Mouse (Mus musculus): ENCODE results near the gene Cdk5r1. TPM values are rescaled to one million over a fixed set of nuclear protein-coding genes. Genes with fewer than 3 reads are reported as not detected.

The Cdk5r1 gene
- total and polyA plus RNA-seq, 3 experiments: 1.1 to 1.2 TPM; not detected in 1

GRCm38 (mm10) chr11:80482347-80482746 is 5.5 kb downstream of the Cdk5r1 start:
- DNase-seq (ENCODE audit: low read depth, low spot score): no peak
- Histone ChIP-seq H3K27ac (ENCODE audit: control insufficient read depth, low read depth, low read length) (no peak overlapping the region), H3K36me3 (ENCODE audit: control insufficient read depth in 1 of 2, insufficient read depth in 2 of 2, low read length in 2 of 2) (peaks cover 0 to 2% of the 10 kb centered on the region in 2 experiments; a peak in 1 of 4 replicates), H3K4me1 (ENCODE audit: control insufficient read depth in 1 of 2, insufficient read depth in 2 of 2, low read length in 2 of 2) (peaks cover 0 to 8% of the 10 kb centered on the region in 2 experiments; a peak in 1 of 4 replicates), H3K9me3 (replicated peaks; ENCODE audit: insufficient read depth, low read length) (no peaks in the 10 kb centered on the region), H3K27me3 (ENCODE audit: control insufficient read depth in 1 of 2, insufficient read depth in 2 of 2, low read length in 2 of 2) (no peaks in the 10 kb centered on the region), H3K4me3 (ENCODE audit: control insufficient read depth in 1 of 2, insufficient read depth in 1 of 2, low read depth in 2 of 2, low read length in 2 of 2) (no peak overlapping the region), H3K9ac (ENCODE audit: control insufficient read depth, low read depth, low read length, poor library complexity, severe bottlenecking) (no peak overlapping the region), H3K79me2 (ENCODE audit: control insufficient read depth, insufficient read depth, low read length, poor library complexity) (no peaks in the 10 kb centered on the region)
- no peak for TF ChIP-seq TBP (IDR thresholded peaks at IDR 0.05; ENCODE audit: low read depth, low read length)

GRCm38 (mm10) chr11:80482921-80483320 is 6.1 kb downstream of the Cdk5r1 start:
- Histone ChIP-seq H3K36me3 (ENCODE audit: control insufficient read depth in 1 of 2, insufficient read depth in 2 of 2, low read length in 2 of 2) (peaks cover 0 to 2% of the 10 kb centered on the region in 2 experiments; a peak in 1 of 4 replicates), H3K4me1 (ENCODE audit: control insufficient read depth in 1 of 2, insufficient read depth in 2 of 2, low read length in 2 of 2) (peaks cover 0 to 5% of the 10 kb centered on the region in 2 experiments; a peak in 1 of 4 replicates), H3K27me3 (ENCODE audit: control insufficient read depth in 1 of 2, insufficient read depth in 2 of 2, low read length in 2 of 2) (no peaks in the 10 kb centered on the region), H3K79me2 (ENCODE audit: control insufficient read depth, insufficient read depth, low read length, poor library complexity) (no peaks in the 10 kb centered on the region), H3K4me3 (ENCODE audit: control insufficient read depth in 1 of 2, insufficient read depth in 1 of 2, low read depth in 2 of 2, low read length in 2 of 2) (no peak overlapping the region), H3K9ac (ENCODE audit: control insufficient read depth, low read depth, low read length, poor library complexity, severe bottlenecking) (no peak overlapping the region), H3K27ac (ENCODE audit: control insufficient read depth, low read depth, low read length) (no peak overlapping the region), H3K9me3 (replicated peaks; ENCODE audit: insufficient read depth, low read length) (no peaks in the 10 kb centered on the region)
- no peak for TF ChIP-seq TCF12 (IDR thresholded peaks at IDR 0.05; ENCODE audit: low read depth, low read length)
- no peak for TF ChIP-seq GATA1 (IDR thresholded peaks at IDR 0.05; ENCODE audit: low read depth, low read length)
- TF ChIP-seq ZKSCAN1 (IDR thresholded peaks at IDR 0.05; ENCODE audit: low read depth, low read length): no peak
- no peak for TF ChIP-seq POLR2AphosphoS5 (IDR thresholded peaks at IDR 0.05; ENCODE audit: borderline replicate concordance, low read depth, low read length)
- no peak for TF ChIP-seq MXI1 (IDR thresholded peaks at IDR 0.05; ENCODE audit: low read depth, low read length)
- TF ChIP-seq BHLHE40 (IDR thresholded peaks at IDR 0.05; ENCODE audit: borderline replicate concordance, low read depth, low read length): no peak
- no peak for TF ChIP-seq POLR2AphosphoS2 (IDR thresholded peaks at IDR 0.05; ENCODE audit: low read length)
- no peak for TF ChIP-seq RAD21 (IDR thresholded peaks at IDR 0.05; ENCODE audit: low read depth, low read length)
- no peak for TF ChIP-seq HCFC1 (IDR thresholded peaks at IDR 0.05; ENCODE audit: low read depth, low read length)
- TF ChIP-seq TBP (IDR thresholded peaks at IDR 0.05; ENCODE audit: low read depth, low read length): no peak
- TF ChIP-seq USF2 (IDR thresholded peaks at IDR 0.05; ENCODE audit: borderline replicate concordance in 1 of 2, insufficient read depth in 1 of 2, low read depth in 1 of 2, low read length in 2 of 2): no peak
- TF ChIP-seq RCOR1 (IDR thresholded peaks at IDR 0.05; ENCODE audit: low read depth, low read length): no peak
- TF ChIP-seq GABPA (IDR thresholded peaks at IDR 0.05; ENCODE audit: low read depth, low read length): no peak
- no peak for DNase-seq (ENCODE audit: low read depth, low spot score)

GRCm38 (mm10) chr11:80483536-80484067 is 6.8 kb downstream of the Cdk5r1 start:
- no peaks in the 10 kb centered on the region for H3K27me3 ChIP-seq (ENCODE audit: control insufficient read depth in 1 of 2, insufficient read depth in 2 of 2, low read length in 2 of 2)
- H3K4me1 ChIP-seq (ENCODE audit: control insufficient read depth in 1 of 2, insufficient read depth in 2 of 2, low read length in 2 of 2): peaks cover 0 to 5% of the 10 kb centered on the region in 2 experiments; a peak in 1 of 4 replicates
- no peak overlapping the region for H3K27ac ChIP-seq (ENCODE audit: control insufficient read depth, low read depth, low read length)
- H3K4me3 ChIP-seq (ENCODE audit: control insufficient read depth in 1 of 2, insufficient read depth in 1 of 2, low read depth in 2 of 2, low read length in 2 of 2): no peak overlapping the region
- no peak overlapping the region for H3K9ac ChIP-seq (ENCODE audit: control insufficient read depth, low read depth, low read length, poor library complexity, severe bottlenecking)
- no peaks in the 10 kb centered on the region for H3K9me3 ChIP-seq (replicated peaks; ENCODE audit: insufficient read depth, low read length)
- no peak for DNase-seq (ENCODE audit: low read depth, low spot score)
- no peaks in the 10 kb centered on the region for H3K79me2 ChIP-seq (ENCODE audit: control insufficient read depth, insufficient read depth, low read length, poor library complexity)
- TF ChIP-seq NELFE (IDR thresholded peaks at IDR 0.05; ENCODE audit: low read depth, low read length): no peak
- TF ChIP-seq ZKSCAN1 (IDR thresholded peaks at IDR 0.05; ENCODE audit: low read depth, low read length): no peak
- no peak for TF ChIP-seq HCFC1 (IDR thresholded peaks at IDR 0.05; ENCODE audit: low read depth, low read length)
- TF ChIP-seq ELF1 (IDR thresholded peaks at IDR 0.05; ENCODE audit: low read depth, low read length): no peak
- no peak for TF ChIP-seq GATA1 (IDR thresholded peaks at IDR 0.05; ENCODE audit: low read depth, low read length)
- TF ChIP-seq ETS1 (IDR thresholded peaks at IDR 0.05; ENCODE audit: low read depth, low read length): no peak
- TF ChIP-seq MYC (IDR thresholded peaks at IDR 0.05; ENCODE audit: low read depth, low read length): no peak
- TF ChIP-seq MYB (IDR thresholded peaks at IDR 0.05; ENCODE audit: low read depth, low read length): no peak
- TF ChIP-seq UBTF (IDR thresholded peaks at IDR 0.05; ENCODE audit: borderline replicate concordance, insufficient read depth, low read depth, low read length): no peak
- no peak for TF ChIP-seq CHD1 (IDR thresholded peaks at IDR 0.05; ENCODE audit: low read depth, low read length)
- TF ChIP-seq MAFK (IDR thresholded peaks at IDR 0.05; ENCODE audit: borderline replicate concordance, low read depth, low read length): no peak
- no peak for TF ChIP-seq USF2 (IDR thresholded peaks at IDR 0.05; ENCODE audit: borderline replicate concordance in 1 of 2, insufficient read depth in 1 of 2, low read depth in 1 of 2, low read length in 2 of 2)
- no peak for TF ChIP-seq GABPA (IDR thresholded peaks at IDR 0.05; ENCODE audit: low read depth, low read length)
- no peak for TF ChIP-seq SIN3A (IDR thresholded peaks at IDR 0.05; ENCODE audit: low read length)
- TF ChIP-seq MAZ (IDR thresholded peaks at IDR 0.05; ENCODE audit: low read depth, low read length): no peak
- TF ChIP-seq TBP (IDR thresholded peaks at IDR 0.05; ENCODE audit: low read depth, low read length): no peak
- TF ChIP-seq MXI1 (IDR thresholded peaks at IDR 0.05; ENCODE audit: low read depth, low read length): no peak
- H3K36me3 ChIP-seq (ENCODE audit: control insufficient read depth in 1 of 2, insufficient read depth in 2 of 2, low read length in 2 of 2): peaks cover 0 to 2% of the 10 kb centered on the region in 2 experiments; a peak in 1 of 4 replicates

Data from MEL (cell line).